Mouse (Mus musculus): ENCODE results near the gene Crip2. TPM values are rescaled to one million over a fixed set of nuclear protein-coding genes. Genes with fewer than 3 reads are reported as not detected.

Gene Crip2
- polyA plus RNA-seq, 1 experiment from 2014 or later, result 354 TPM

DNA sequence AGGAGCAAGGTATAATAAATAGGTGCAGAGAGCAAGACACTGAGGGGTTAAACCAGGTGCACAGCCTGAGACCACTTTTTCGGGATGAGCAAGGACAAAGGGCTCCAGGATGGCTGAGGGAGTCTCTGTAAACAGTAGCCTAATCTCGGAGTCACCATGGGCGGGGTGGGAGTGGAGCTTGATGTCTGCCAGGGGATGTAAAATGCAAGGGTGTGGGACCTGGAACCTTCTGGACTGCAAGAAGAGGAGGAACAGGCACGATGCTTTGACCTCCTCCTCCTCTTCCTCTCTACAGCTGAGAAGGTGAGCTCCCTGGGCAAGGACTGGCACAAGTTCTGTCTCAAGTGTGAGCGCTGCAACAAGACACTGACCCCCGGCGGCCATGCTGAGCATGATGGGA lies 3.1 kb downstream of the Crip2 start:
- peaks cover 37% of the 10 kb centered on the region for H3K4me1 ChIP-seq (ENCODE audit: control insufficient read depth, insufficient read depth, low read length)
- H3K9me3 ChIP-seq (replicated peaks; ENCODE audit: control insufficient read depth, low read length), result no peaks in the 10 kb centered on the region
- 0 out of 2 replicates have a peak overlapping the region, but pooled peaks have one; percentile 44 for H3K27ac ChIP-seq (ENCODE audit: low read depth, low read length)
- ATAC-seq (no peak), DNase-seq (ENCODE audit: low spot score) (no peak)
- peak overlapping the region; percentile 60; the same call in 1 of the 2 replicates for H3K4me3 ChIP-seq (ENCODE audit: low read depth, low read length)
- peak overlapping the region; percentile 79 for H3K4me2 ChIP-seq (ENCODE audit: low read length)
- H3K9ac ChIP-seq (ENCODE audit: low read length), result peak overlapping the region; percentile 78; the same call in 1 of the 2 replicates
- H3K36me3 ChIP-seq (ENCODE audit: control insufficient read depth, insufficient read depth, low read length), result peaks cover 29% of the 10 kb centered on the region
- 63% methylated on average over 7 of the region's 7 CpGs for WGBS
- no peaks in the 10 kb centered on the region for H3K27me3 ChIP-seq (replicated peaks; ENCODE audit: control insufficient read depth, insufficient read depth, low read length)

DNA sequence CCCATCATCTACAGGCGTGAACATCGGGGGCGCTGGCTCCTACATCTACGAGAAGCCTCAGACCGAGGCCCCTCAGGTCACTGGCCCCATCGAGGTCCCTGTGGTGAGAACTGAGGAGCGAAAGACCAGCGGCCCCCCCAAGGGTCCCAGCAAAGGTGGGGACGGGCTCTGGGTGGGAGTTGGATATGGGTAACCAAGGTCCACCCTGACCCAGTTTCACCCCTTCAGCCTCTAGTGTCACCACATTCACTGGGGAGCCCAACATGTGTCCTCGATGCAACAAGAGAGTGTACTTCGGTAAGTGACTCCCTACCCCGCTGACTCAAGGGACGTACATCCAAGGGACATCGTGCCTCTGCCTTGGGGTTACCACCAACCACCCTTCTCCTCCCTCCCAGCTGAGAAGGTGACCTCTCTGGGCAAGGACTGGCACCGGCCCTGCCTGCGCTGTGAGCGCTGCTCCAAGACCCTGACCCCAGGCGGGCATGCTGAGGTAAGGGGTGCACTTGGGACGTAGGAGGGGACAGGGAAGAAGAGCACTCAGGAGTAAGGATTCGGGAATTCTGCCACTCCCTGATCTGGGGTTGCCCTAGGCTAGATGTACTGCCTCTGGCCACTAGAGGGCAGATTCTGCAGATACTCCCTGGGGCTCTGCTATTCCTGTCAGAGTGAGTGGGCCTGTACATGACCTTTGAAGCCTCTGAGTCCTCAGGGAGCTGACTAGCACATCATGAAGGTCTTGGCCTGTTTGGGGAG lies 4.1 kb downstream of the Crip2 start:
- ATAC-seq (no peak), DNase-seq (ENCODE audit: low spot score) (peak; percentile 41)
- peaks cover 34% of the 10 kb centered on the region for H3K4me1 ChIP-seq (ENCODE audit: control insufficient read depth, insufficient read depth, low read length)
- H3K36me3 ChIP-seq (ENCODE audit: control insufficient read depth, insufficient read depth, low read length), result peaks cover 25% of the 10 kb centered on the region
- WGBS, result 77% methylated on average over 20 of the region's 20 CpGs
- no peaks in the 10 kb centered on the region for H3K9me3 ChIP-seq (replicated peaks; ENCODE audit: control insufficient read depth, low read length)
- H3K9ac ChIP-seq (ENCODE audit: low read length), result no peak overlapping the region
- H3K27ac ChIP-seq (ENCODE audit: low read depth, low read length), result no peak overlapping the region
- no peak overlapping the region for H3K4me2 ChIP-seq (ENCODE audit: low read length)
- no peak overlapping the region for H3K4me3 ChIP-seq (ENCODE audit: low read depth, low read length)
- no peaks in the 10 kb centered on the region for H3K27me3 ChIP-seq (replicated peaks; ENCODE audit: control insufficient read depth, insufficient read depth, low read length)

DNA sequence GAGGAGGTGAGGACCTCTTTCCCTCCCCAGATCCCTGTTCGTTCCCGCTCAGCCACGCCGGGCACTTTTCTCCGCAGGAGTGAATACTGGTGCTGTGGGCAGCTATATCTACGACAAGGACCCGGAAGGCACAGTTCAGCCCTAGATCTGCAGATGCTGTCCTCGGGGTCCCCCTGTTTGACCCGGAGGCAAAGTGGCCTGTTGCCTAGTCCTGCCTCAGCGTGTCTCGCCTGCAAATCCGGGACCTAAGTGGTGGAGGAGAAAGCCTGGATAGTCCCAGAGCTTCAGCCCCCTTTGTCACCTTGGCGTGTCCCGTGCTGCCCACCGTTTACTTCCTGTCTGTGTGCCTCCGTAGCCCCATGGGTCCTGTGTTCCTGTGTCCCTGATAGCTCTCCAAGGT lies 4.8 kb downstream of the Crip2 start:
- H3K27me3 ChIP-seq (replicated peaks; ENCODE audit: control insufficient read depth, insufficient read depth, low read length), result no peaks in the 10 kb centered on the region

DNA sequence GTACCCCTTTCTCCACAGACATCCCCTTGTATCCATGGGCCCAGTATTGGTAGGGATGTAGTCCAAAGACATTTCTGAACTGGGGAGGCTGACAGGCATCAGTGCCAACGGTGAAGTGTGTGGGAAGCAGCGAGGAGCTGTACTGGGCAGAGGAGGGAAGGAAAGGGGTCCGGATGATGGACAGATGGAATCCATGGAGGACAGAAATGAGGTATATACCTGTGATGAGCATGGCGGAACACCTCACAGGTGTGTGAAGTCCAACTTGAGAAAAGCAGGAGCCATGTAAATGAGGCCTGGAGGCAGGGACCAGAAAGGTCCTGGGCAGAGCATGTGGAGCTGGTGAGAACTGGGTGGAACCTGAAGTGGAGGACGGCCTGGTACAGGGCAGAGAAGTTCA lies 5.6 kb downstream of the Crip2 start:
- Histone ChIP-seq H3K4me1 (ENCODE audit: control insufficient read depth, insufficient read depth, low read length) (peaks cover 32% of the 10 kb centered on the region), H3K27me3 (replicated peaks; ENCODE audit: control insufficient read depth, insufficient read depth, low read length) (no peaks in the 10 kb centered on the region), H3K36me3 (ENCODE audit: control insufficient read depth, insufficient read depth, low read length) (peaks cover 25% of the 10 kb centered on the region), H3K4me3 (ENCODE audit: low read depth, low read length) (no peak overlapping the region), H3K9me3 (replicated peaks; ENCODE audit: control insufficient read depth, low read length) (no peaks in the 10 kb centered on the region), H3K9ac (ENCODE audit: low read length) (no peak overlapping the region), H3K4me2 (ENCODE audit: low read length) (no peak overlapping the region), H3K27ac (ENCODE audit: low read depth, low read length) (no peak overlapping the region)
- ATAC-seq, result no peak
- 88% methylated on average over 5 of the region's 5 CpGs for WGBS
- DNase-seq (ENCODE audit: low spot score), result no peak

More for the DNA sequence above, 4.8 kb downstream of the Crip2 start:
- Histone ChIP-seq H3K4me1 (ENCODE audit: control insufficient read depth, insufficient read depth, low read length) (peaks cover 32% of the 10 kb centered on the region), H3K4me3 (ENCODE audit: low read depth, low read length) (no peak overlapping the region), H3K4me2 (ENCODE audit: low read length) (no peak overlapping the region), H3K9me3 (replicated peaks; ENCODE audit: control insufficient read depth, low read length) (no peaks in the 10 kb centered on the region), H3K9ac (ENCODE audit: low read length) (no peak overlapping the region), H3K36me3 (ENCODE audit: control insufficient read depth, insufficient read depth, low read length) (peaks cover 25% of the 10 kb centered on the region), H3K27ac (ENCODE audit: low read depth, low read length) (no peak overlapping the region)
- ATAC-seq, result no peak
- 95% methylated on average over 16 of the region's 16 CpGs for WGBS
- no peak for DNase-seq (ENCODE audit: low spot score)

DNA sequence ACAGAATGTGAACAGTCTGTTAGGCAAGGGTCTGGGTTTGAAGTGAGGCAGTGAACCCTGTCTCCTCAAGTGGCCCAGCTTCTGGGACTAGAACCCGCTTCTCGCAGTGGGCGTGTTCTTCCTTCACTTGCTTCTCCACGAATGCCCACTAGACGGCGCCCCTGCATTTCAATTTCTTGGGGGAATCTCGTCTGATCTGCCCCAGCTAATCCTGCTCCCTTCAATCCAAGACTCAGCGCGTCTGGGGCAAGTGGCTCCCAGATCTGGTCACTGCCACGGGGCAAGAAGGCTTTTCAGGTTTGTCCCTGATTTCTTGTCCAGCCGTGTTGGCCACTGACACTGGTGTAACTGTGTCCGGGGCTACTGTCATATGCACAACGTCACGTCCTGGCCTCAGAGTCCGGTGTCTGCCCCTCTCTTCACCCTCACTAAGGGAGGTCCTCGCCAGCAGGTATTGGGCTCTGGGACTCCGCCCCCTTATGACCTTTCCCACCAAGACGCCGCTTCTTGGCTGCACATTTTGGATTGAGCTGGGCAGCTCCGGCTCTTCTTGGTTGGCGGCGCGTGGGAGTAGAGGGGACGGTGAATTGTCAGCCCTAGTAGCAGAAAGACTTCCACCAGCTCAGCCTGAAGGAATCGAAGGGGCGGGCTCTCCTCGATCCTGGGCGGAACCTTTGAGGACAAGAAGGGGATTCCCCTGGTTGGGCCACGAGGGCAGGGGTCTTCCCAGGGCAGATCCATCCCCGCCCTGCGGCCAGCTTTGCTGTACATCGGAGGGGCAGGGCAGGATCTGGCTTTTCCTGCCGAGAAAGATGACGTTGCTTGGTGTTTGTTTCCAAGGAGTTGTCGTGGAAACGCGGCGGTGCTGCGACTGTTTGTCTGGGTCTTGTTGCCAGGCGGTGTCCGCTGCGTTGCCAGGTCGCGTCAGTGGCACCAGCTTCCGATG lies 6.3 kb downstream of the Crip2 start, which contains the start of gene Crip1:
TSS of gene Crip1 (plus strand) at position 205 of the 946 bp plus-strand sequence.
- WGBS, result 12% methylated on average over 45 of the region's 45 CpGs

DNA sequence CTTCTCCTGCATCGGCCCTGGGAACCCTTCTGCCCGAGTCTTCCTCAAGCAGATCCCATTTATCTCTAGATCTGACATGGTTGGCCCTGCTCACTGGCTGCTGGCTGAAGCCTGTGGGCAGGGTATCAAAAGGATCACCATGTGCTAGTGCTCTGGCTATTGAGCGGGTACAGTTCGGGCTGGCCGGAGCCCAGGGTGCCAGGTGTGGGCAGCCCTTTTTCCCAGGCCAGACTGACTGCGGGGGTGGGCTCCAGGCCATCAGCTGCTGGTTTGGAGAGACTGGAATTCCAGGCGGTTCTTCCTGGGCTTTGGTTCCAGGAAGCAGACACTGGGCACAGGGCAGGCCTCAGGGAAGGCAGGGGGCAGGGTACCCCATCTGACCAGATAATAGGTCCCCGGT lies 7.4 kb downstream of the Crip2 start:
- DNase-seq (ENCODE audit: low spot score) (no peak), ATAC-seq (no peak)
- WGBS, result 83% methylated on average over 8 of the region's 8 CpGs
- H3K27me3 ChIP-seq (replicated peaks; ENCODE audit: control insufficient read depth, insufficient read depth, low read length), result no peaks in the 10 kb centered on the region; the same call in 1 of the 2 replicates
- no peak overlapping the region for H3K4me2 ChIP-seq (ENCODE audit: low read length)
- H3K36me3 ChIP-seq (ENCODE audit: control insufficient read depth, insufficient read depth, low read length), result peaks cover 25% of the 10 kb centered on the region
- H3K4me3 ChIP-seq (ENCODE audit: low read depth, low read length), result no peak overlapping the region
- no peak overlapping the region for H3K9ac ChIP-seq (ENCODE audit: low read length)
- no peak overlapping the region for H3K27ac ChIP-seq (ENCODE audit: low read depth, low read length)
- H3K4me1 ChIP-seq (ENCODE audit: control insufficient read depth, insufficient read depth, low read length), result peaks cover 26% of the 10 kb centered on the region
- H3K9me3 ChIP-seq (replicated peaks; ENCODE audit: control insufficient read depth, low read length), result no peaks in the 10 kb centered on the region

More for the DNA sequence above, 6.3 kb downstream of the Crip2 start, which contains the start of gene Crip1:
- ATAC-seq (peak; percentile 11; the same call in 1 of the 2 replicates), DNase-seq (ENCODE audit: low spot score) (peak; percentile 69)
- no peaks in the 10 kb centered on the region for H3K9me3 ChIP-seq (replicated peaks; ENCODE audit: control insufficient read depth, low read length)
- 0 out of 2 replicates have a peak within 1 kb of the TSS, but pooled peaks have one; percentile 21 for H3K4me2 ChIP-seq (ENCODE audit: low read length)
- no peak within 1 kb of the TSS for H3K4me3 ChIP-seq (ENCODE audit: low read depth, low read length)
- peaks cover 29% of the 10 kb centered on the region for H3K4me1 ChIP-seq (ENCODE audit: control insufficient read depth, insufficient read depth, low read length)
- no peak within 1 kb of the TSS for H3K9ac ChIP-seq (ENCODE audit: low read length)
- H3K36me3 ChIP-seq (ENCODE audit: control insufficient read depth, insufficient read depth, low read length), result peaks cover 25% of the 10 kb centered on the region
- no peak within 1 kb of the TSS for H3K27ac ChIP-seq (ENCODE audit: low read depth, low read length)
- H3K27me3 ChIP-seq (replicated peaks; ENCODE audit: control insufficient read depth, insufficient read depth, low read length), result no peaks in the 10 kb centered on the region; the same call in 1 of the 2 replicates

DNA sequence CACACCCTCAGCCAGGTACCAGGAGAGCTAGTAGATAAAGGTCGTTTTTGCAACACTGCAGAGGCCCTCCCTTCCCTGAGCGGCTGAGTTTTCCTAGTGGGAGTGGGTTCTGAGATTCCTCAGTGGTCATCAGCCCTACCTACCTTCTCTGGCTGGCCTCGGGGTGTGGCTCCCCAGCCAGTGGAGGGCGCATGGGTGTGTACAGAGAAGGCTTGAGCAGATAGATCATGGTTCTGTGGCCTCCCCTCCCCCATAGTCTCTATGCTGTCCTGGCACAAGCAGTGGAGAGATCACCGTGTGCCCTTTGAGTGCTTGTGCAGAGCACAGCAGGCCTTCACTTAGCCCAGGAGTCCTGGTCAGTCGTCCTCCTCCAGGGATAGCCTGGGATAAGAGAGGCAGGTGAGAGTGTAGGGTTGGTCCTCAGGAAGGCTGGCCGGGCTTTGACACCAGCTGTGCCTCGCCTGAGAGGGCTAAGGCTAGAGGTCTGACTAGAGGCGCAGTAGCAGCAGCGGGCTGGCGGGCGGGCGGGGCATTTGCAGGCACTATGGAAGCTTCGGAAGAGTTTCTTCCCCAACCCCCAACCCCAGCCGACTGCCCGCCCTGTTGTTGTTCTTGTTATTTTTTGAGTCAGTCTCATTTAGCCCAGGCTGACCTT lies 8.5 kb downstream of the Crip2 start:
- WGBS, result 32% methylated on average over 16 of the region's 16 CpGs
- Histone ChIP-seq H3K9me3 (replicated peaks; ENCODE audit: control insufficient read depth, low read length) (no peaks in the 10 kb centered on the region), H3K9ac (ENCODE audit: low read length) (no peak overlapping the region), H3K4me3 (ENCODE audit: low read depth, low read length) (no peak overlapping the region), H3K4me1 (ENCODE audit: control insufficient read depth, insufficient read depth, low read length) (peaks cover 21% of the 10 kb centered on the region), H3K4me2 (ENCODE audit: low read length) (no peak overlapping the region), H3K27ac (ENCODE audit: low read depth, low read length) (no peak overlapping the region), H3K36me3 (ENCODE audit: control insufficient read depth, insufficient read depth, low read length) (peaks cover 24% of the 10 kb centered on the region), H3K27me3 (replicated peaks; ENCODE audit: control insufficient read depth, insufficient read depth, low read length) (no peaks in the 10 kb centered on the region; the same call in 1 of the 2 replicates)
- no peak for DNase-seq (ENCODE audit: low spot score)
- ATAC-seq, result no peak

DNA sequence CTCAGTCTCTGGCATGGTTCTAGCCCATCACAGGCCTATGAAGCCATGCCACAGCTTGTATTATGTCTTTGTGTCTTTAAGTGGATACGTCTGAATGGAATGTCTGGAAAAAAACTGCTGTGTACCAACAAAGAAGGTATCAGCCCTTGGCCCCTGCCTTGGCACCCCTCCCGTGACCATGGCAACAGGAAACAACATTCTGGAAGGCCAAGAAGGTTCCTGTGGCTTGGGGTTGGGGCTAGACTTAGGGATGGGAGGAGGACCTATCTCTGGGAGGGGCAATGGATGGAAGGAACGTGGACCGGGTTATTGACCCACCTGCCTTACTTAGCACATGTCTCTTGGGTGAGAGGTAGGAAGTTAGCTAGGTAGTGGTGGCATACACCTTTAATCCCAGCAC lies 9.3 kb downstream of the Crip2 start:
- H3K4me1 ChIP-seq (ENCODE audit: control insufficient read depth, insufficient read depth, low read length), result peaks cover 21% of the 10 kb centered on the region
- H3K27ac ChIP-seq (ENCODE audit: low read depth, low read length), result no peak overlapping the region
- no peak overlapping the region for H3K9ac ChIP-seq (ENCODE audit: low read length)
- H3K9me3 ChIP-seq (replicated peaks; ENCODE audit: control insufficient read depth, low read length), result no peaks in the 10 kb centered on the region
- WGBS, result 45% methylated on average over 4 of the region's 4 CpGs
- ATAC-seq (no peak), DNase-seq (ENCODE audit: low spot score) (peak; percentile 52)
- no peak overlapping the region for H3K4me3 ChIP-seq (ENCODE audit: low read depth, low read length)
- no peaks in the 10 kb centered on the region; the same call in 1 of the 2 replicates for H3K27me3 ChIP-seq (replicated peaks; ENCODE audit: control insufficient read depth, insufficient read depth, low read length)
- H3K36me3 ChIP-seq (ENCODE audit: control insufficient read depth, insufficient read depth, low read length), result peaks cover 15% of the 10 kb centered on the region
- no peak overlapping the region for H3K4me2 ChIP-seq (ENCODE audit: low read length)

Data from forebrain, embryonic 14.5 days (tissue).